Mouse (Mus musculus): ENCODE measurements around the gene H2-Ob. TPM values are rescaled to one million over a fixed set of nuclear protein-coding genes. Genes with fewer than 3 reads are reported as not detected.
"Not testable (repeated sequence)": the region's sequence is repeated elsewhere in the genome, so short reads cannot be mapped to it uniquely, and the experiment has no call there.

H2-Ob gene
- polyA plus RNA-seq, 1 experiment from 2014 or later: 0.30 TPM

- H3K27ac ChIP-seq (ENCODE audit: low read depth, low read length); H3K4me1 ChIP-seq (replicated peaks; ENCODE audit: control insufficient read depth, insufficient read depth, low read length); H3K9ac ChIP-seq (ENCODE audit: low read depth, low read length); H3K36me3 ChIP-seq (ENCODE audit: control insufficient read depth, insufficient read depth); H3K9me3 ChIP-seq (ENCODE audit: control insufficient read depth); H3K4me2 ChIP-seq (replicated peaks; ENCODE audit: low read depth); H3K4me3 ChIP-seq (ENCODE audit: low read depth, low read length); H3K27me3 ChIP-seq (replicated peaks; ENCODE audit: control insufficient read depth, insufficient read depth, low read length); ATAC-seq: not testable (repeated sequence)
- 89% methylated on average over 6 of the region's 7 CpGs for WGBS
Observed at GRCm38 (mm10) chr17:34232021-34232420, 6.7 kb upstream of the H2-Ob start.

DNA sequence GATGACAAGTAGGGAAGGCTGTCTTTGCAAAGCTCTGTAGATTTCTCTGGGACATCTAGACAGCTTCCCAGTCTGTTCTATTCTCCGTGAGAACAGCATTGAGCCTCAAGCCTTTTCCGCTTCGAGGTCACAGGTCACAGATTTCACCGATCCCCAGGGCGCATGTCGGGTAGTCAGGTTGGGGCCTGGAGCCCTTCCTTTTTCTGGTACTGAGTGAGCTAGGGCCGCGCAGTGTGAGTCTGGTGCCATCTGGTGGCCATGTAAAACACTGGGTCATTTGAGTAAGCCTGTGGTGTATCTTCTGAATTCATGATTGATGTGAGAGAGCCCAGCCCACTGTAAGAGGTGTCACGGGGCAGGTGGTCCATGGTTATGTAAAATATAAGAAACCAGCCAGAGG, 3.8 kb upstream of the H2-Ob start:
- no peak overlapping the region for H3K27ac ChIP-seq (ENCODE audit: low read depth, low read length)
- ATAC-seq: peak; percentile 49
- H3K4me1 ChIP-seq (replicated peaks; ENCODE audit: control insufficient read depth, insufficient read depth, low read length): no peaks in the 10 kb centered on the region
- H3K4me2 ChIP-seq (replicated peaks; ENCODE audit: low read depth): no peak overlapping the region
- no peaks in the 10 kb centered on the region for H3K9me3 ChIP-seq (ENCODE audit: control insufficient read depth)
- WGBS: 45% methylated on average over 9 of the region's 9 CpGs
- TF ChIP-seq CTCF (IDR thresholded peaks at IDR 0.05; ENCODE audit: low read depth): peak; percentile 96
- H3K36me3 ChIP-seq (ENCODE audit: control insufficient read depth, insufficient read depth): no peaks in the 10 kb centered on the region
- no peak overlapping the region for H3K9ac ChIP-seq (ENCODE audit: low read depth, low read length)
- no peak overlapping the region for H3K4me3 ChIP-seq (ENCODE audit: low read depth, low read length)
- no peaks in the 10 kb centered on the region for H3K27me3 ChIP-seq (replicated peaks; ENCODE audit: control insufficient read depth, insufficient read depth, low read length)

DNA sequence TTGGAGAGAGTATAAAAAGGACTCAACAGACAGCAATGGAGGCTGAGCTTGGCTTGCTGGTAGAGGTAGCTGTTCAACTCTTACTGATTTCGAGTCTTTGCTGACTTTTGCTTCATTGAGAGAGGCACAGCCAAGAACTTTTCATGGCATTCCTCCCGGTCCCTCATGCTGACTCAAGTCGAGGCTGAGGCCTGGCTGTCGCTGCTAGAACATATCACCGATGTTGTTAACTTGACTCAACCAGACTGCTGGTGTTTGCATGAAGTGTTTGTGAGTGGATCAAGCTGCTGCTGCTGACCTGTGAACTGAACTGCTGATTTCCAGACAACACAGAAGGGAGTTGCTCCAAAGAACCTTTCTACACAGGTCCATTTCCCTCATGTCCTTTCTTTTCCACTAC, 2.0 kb upstream of the H2-Ob start:
- H3K4me3 ChIP-seq (ENCODE audit: low read depth, low read length): no peak overlapping the region
- H3K4me1 ChIP-seq (replicated peaks; ENCODE audit: control insufficient read depth, insufficient read depth, low read length): no peaks in the 10 kb centered on the region
- no peak overlapping the region for H3K9ac ChIP-seq (ENCODE audit: low read depth, low read length)
- H3K36me3 ChIP-seq (ENCODE audit: control insufficient read depth, insufficient read depth): no peaks in the 10 kb centered on the region
- no peak overlapping the region for H3K4me2 ChIP-seq (replicated peaks; ENCODE audit: low read depth)
- no peaks in the 10 kb centered on the region for H3K9me3 ChIP-seq (ENCODE audit: control insufficient read depth)
- ATAC-seq: no peak
- WGBS: 77% methylated on average over 5 of the region's 5 CpGs
- no peak for TF ChIP-seq CTCF (IDR thresholded peaks at IDR 0.05; ENCODE audit: low read depth)
- no peak overlapping the region for H3K27ac ChIP-seq (ENCODE audit: low read depth, low read length)
- no peaks in the 10 kb centered on the region for H3K27me3 ChIP-seq (replicated peaks; ENCODE audit: control insufficient read depth, insufficient read depth, low read length)

DNA sequence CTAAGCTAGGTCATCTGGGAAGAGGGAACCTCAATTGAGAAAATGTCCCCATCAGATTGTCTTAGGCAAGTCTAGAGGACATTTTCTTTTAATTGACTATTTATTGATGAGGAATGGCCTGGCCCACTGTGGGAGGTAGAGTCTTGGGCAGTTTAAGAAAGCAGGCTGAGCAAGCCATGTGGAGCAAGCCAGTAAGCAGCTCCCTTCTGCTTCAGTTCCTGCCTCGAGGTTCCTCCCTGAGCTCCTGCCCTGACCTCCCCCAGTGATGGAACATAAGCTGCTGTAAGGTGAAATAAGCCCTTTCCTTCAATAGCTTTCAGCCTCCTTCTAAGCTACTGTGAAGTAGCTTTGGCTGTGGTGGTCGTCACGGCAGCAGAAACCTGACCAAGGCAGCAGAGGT, 962 bp upstream of the H2-Ob start:
- H3K4me1 ChIP-seq (replicated peaks; ENCODE audit: control insufficient read depth, insufficient read depth, low read length): no peaks in the 10 kb centered on the region
- H3K9me3 ChIP-seq (ENCODE audit: control insufficient read depth): no peaks in the 10 kb centered on the region
- WGBS: 84% methylated on average over 3 of the region's 3 CpGs
- H3K4me3 ChIP-seq (ENCODE audit: low read depth, low read length): no peak overlapping the region
- no peaks in the 10 kb centered on the region for H3K27me3 ChIP-seq (replicated peaks; ENCODE audit: control insufficient read depth, insufficient read depth, low read length)
- H3K9ac ChIP-seq (ENCODE audit: low read depth, low read length): no peak overlapping the region
- no peak overlapping the region for H3K4me2 ChIP-seq (replicated peaks; ENCODE audit: low read depth)
- H3K27ac ChIP-seq (ENCODE audit: low read depth, low read length): no peak overlapping the region
- ATAC-seq: no peak
- TF ChIP-seq CTCF (IDR thresholded peaks at IDR 0.05; ENCODE audit: low read depth): no peak
- no peaks in the 10 kb centered on the region for H3K36me3 ChIP-seq (ENCODE audit: control insufficient read depth, insufficient read depth)

- no peak overlapping the region for H3K27ac ChIP-seq (ENCODE audit: low read depth, low read length)
- no peak overlapping the region for H3K4me2 ChIP-seq (replicated peaks; ENCODE audit: low read depth)
- no peak for ATAC-seq
- WGBS: 53% methylated on average over 10 of the region's 10 CpGs
- H3K9me3 ChIP-seq (ENCODE audit: control insufficient read depth): no peaks in the 10 kb centered on the region
- no peaks in the 10 kb centered on the region for H3K27me3 ChIP-seq (replicated peaks; ENCODE audit: control insufficient read depth, insufficient read depth, low read length)
- H3K4me3 ChIP-seq (ENCODE audit: low read depth, low read length): no peak overlapping the region
- H3K9ac ChIP-seq (ENCODE audit: low read depth, low read length): no peak overlapping the region
- no peaks in the 10 kb centered on the region for H3K4me1 ChIP-seq (replicated peaks; ENCODE audit: control insufficient read depth, insufficient read depth, low read length)
- no peaks in the 10 kb centered on the region for H3K36me3 ChIP-seq (ENCODE audit: control insufficient read depth, insufficient read depth)
- no peak for TF ChIP-seq CTCF (IDR thresholded peaks at IDR 0.05; ENCODE audit: low read depth)
Observed at GRCm38 (mm10) chr17:34239601-34240041, 918 bp downstream of the H2-Ob start.

GRCm38 (mm10) chr17:34240366-34240765, 1.7 kb downstream of the H2-Ob start:
- Histone ChIP-seq H3K27ac (ENCODE audit: low read depth, low read length) (no peak overlapping the region), H3K4me3 (ENCODE audit: low read depth, low read length) (no peak overlapping the region), H3K4me2 (replicated peaks; ENCODE audit: low read depth) (no peak overlapping the region), H3K27me3 (replicated peaks; ENCODE audit: control insufficient read depth, insufficient read depth, low read length) (no peaks in the 10 kb centered on the region), H3K9me3 (ENCODE audit: control insufficient read depth) (no peaks in the 10 kb centered on the region), H3K4me1 (replicated peaks; ENCODE audit: control insufficient read depth, insufficient read depth, low read length) (no peaks in the 10 kb centered on the region), H3K9ac (ENCODE audit: low read depth, low read length) (no peak overlapping the region), H3K36me3 (ENCODE audit: control insufficient read depth, insufficient read depth) (no peaks in the 10 kb centered on the region)
- ATAC-seq: no peak
- TF ChIP-seq CTCF (IDR thresholded peaks at IDR 0.05; ENCODE audit: low read depth): no peak
- 57% methylated on average over 3 of the region's 3 CpGs for WGBS

- no peak for TF ChIP-seq CTCF (IDR thresholded peaks at IDR 0.05; ENCODE audit: low read depth)
- no peaks in the 10 kb centered on the region for H3K9me3 ChIP-seq (ENCODE audit: control insufficient read depth)
- no peak overlapping the region for H3K4me3 ChIP-seq (ENCODE audit: low read depth, low read length)
- H3K4me2 ChIP-seq (replicated peaks; ENCODE audit: low read depth): no peak overlapping the region
- H3K36me3 ChIP-seq (ENCODE audit: control insufficient read depth, insufficient read depth): no peaks in the 10 kb centered on the region
- no peak for ATAC-seq
- H3K9ac ChIP-seq (ENCODE audit: low read depth, low read length): no peak overlapping the region
- no peaks in the 10 kb centered on the region for H3K4me1 ChIP-seq (replicated peaks; ENCODE audit: control insufficient read depth, insufficient read depth, low read length)
- no peaks in the 10 kb centered on the region for H3K27me3 ChIP-seq (replicated peaks; ENCODE audit: control insufficient read depth, insufficient read depth, low read length)
- WGBS: 63% methylated on average over 6 of the region's 6 CpGs
- no peak overlapping the region for H3K27ac ChIP-seq (ENCODE audit: low read depth, low read length)
Observed at GRCm38 (mm10) chr17:34240916-34241315, 2.2 kb downstream of the H2-Ob start.
